Mouse (Mus musculus) lung, embryonic 14.5 days (tissue): ENCODE measurements around the gene Hoxa1. TPM values are rescaled to one million over a fixed set of nuclear protein-coding genes. Genes with fewer than 3 reads are reported as not detected.

Experiments used
- ATAC-seq: fragments of 200-750 bp; cut with Nextera tagmentation; 2 replicates; pipeline ENCODE4 v1.8.0; 2017; ENCODE audit warnings: mild to moderate bottlenecking, moderate TSS enrichment, moderate library complexity; ENCODE audit not compliant: insufficient read depth
- DNase-seq: peaks from one replicate; pipeline ENCODE4 v3.0.0-alpha.2; 2015
- H3K27ac ChIP-seq: fragments of 300-500 bp; sonication (generic); 2 replicates; pipeline ENCODE4 v1.5.1; 2014; ENCODE audit warnings: low read depth, mild to moderate bottlenecking, moderate library complexity
- H3K27me3 ChIP-seq: fragments of 300-500 bp; sonication (generic); 2 replicates; pipeline ENCODE4 v1.6.1; 2014; ENCODE audit warnings: low read length, control low read depth; ENCODE audit not compliant: insufficient read depth
- H3K36me3 ChIP-seq: fragments of 300-500 bp; sonication (generic); 2 replicates; pipeline ENCODE4 v1.6.1; 2014; ENCODE audit warnings: control low read depth; ENCODE audit not compliant: insufficient read depth
- H3K4me1 ChIP-seq: fragments of 300-500 bp; sonication (generic); 2 replicates; pipeline ENCODE4 v1.6.1; 2014; ENCODE audit warnings: antibody characterized with exemption, control low read depth; ENCODE audit not compliant: insufficient read depth
- H3K4me2 ChIP-seq: fragments of 300-500 bp; sonication (generic); 2 replicates; pipeline ENCODE4 v1.6.1; 2014; ENCODE audit warnings: mild to moderate bottlenecking
- H3K4me3 ChIP-seq: fragments of 300-500 bp; sonication (generic); 2 replicates; pipeline ENCODE4 v1.5.1; 2014; ENCODE audit warnings: low read depth, low read length
- H3K9ac ChIP-seq: fragments of 300-500 bp; sonication (generic); 2 replicates; pipeline ENCODE4 v1.6.1; 2014
- H3K9me3 ChIP-seq: fragments of 300-500 bp; sonication (generic); 2 replicates; pipeline ENCODE4 v1.6.1; 2016; ENCODE audit warnings: low read depth, low read length, control low read depth
- CTCF ChIP-seq: IDR thresholded peaks from 2 replicates; pipeline ENCODE4 v1.5.1; 2016; ENCODE audit warnings: antibody characterized with exemption, low read depth
- WGBS: fragments of 180-500 bp; shearing (Covaris S2); extraction: QIAGEN DNeasy Blood & Tissue Kit; methylation state at CpG from one replicate; pipeline ENCODE4 v1.1.7; 2014; 5-methylcytosine and 5-hydroxymethylcytosine counted together
- polyA plus RNA-seq: library from polyadenylated mRNA; unstranded; fragments of >200 nt; fragmentation: Nextera tagmentation; extraction: Ambion mirVana; gene quantifications from 2 replicates; pipeline ENCODE4 v1.2.1, GENCODE M21; 2014

The Hoxa1 gene
- polyA plus RNA-seq, 1 experiment from 2014 or later, result 1.8 TPM

GRCm38 (mm10) chr6:52118903-52119635 is 39.0 kb downstream of the Hoxa1 start:
- DNase-seq (no peak), ATAC-seq (no peak)
- H3K27me3 ChIP-seq, result peaks cover 3% of the 10 kb centered on the region; the same call in 1 of the 2 replicates
- no peak overlapping the region for H3K4me2 ChIP-seq
- H3K9ac ChIP-seq, result no peak overlapping the region
- no peaks in the 10 kb centered on the region for H3K36me3 ChIP-seq
- WGBS, result 15% methylated on average over 6 of the region's 6 CpGs
- H3K4me1 ChIP-seq, result 0 out of 2 replicates have a peak, but pooled peaks cover 8% of the 10 kb centered on the region
- H3K4me3 ChIP-seq, result no peak overlapping the region
- TF ChIP-seq CTCF, result no peak
- no peak overlapping the region for H3K27ac ChIP-seq
- no peaks in the 10 kb centered on the region for H3K9me3 ChIP-seq

- H3K36me3 ChIP-seq, result no peaks in the 10 kb centered on the region
- 17% methylated on average over 5 of the region's 5 CpGs for WGBS
- no peak for TF ChIP-seq CTCF
- DNase-seq, result no peak
- H3K9me3 ChIP-seq, result no peaks in the 10 kb centered on the region
- H3K27ac ChIP-seq, result no peak overlapping the region
- 0 out of 2 replicates have a peak, but pooled peaks cover 8% of the 10 kb centered on the region for H3K4me1 ChIP-seq
- ATAC-seq, result no peak
- H3K27me3 ChIP-seq, result peaks cover 6% of the 10 kb centered on the region
- no peak overlapping the region for H3K9ac ChIP-seq
- peak overlapping the region; percentile 33 for H3K4me2 ChIP-seq
- H3K4me3 ChIP-seq, result no peak overlapping the region
Observed at GRCm38 (mm10) chr6:52115899-52116298, 42.2 kb downstream of the Hoxa1 start.

- Histone ChIP-seq H3K27me3 (peaks cover 6% of the 10 kb centered on the region), H3K9me3 (no peaks in the 10 kb centered on the region), H3K4me1 (0 out of 2 replicates have a peak, but pooled peaks cover 8% of the 10 kb centered on the region), H3K9ac (no peak overlapping the region), H3K4me3 (no peak overlapping the region), H3K27ac (no peak overlapping the region), H3K4me2 (no peak overlapping the region), H3K36me3 (no peaks in the 10 kb centered on the region)
- ATAC-seq (no peak), DNase-seq (no peak)
- 42% methylated on average over 4 of the region's 4 CpGs for WGBS
- TF ChIP-seq CTCF, result no peak
Observed at GRCm38 (mm10) chr6:52111846-52112245, 46.3 kb downstream of the Hoxa1 start.

- Histone ChIP-seq H3K9me3 (no peaks in the 10 kb centered on the region), H3K36me3 (no peaks in the 10 kb centered on the region), H3K4me1 (no peaks in the 10 kb centered on the region), H3K9ac (no peak overlapping the region), H3K27me3 (peaks cover 3% of the 10 kb centered on the region; the same call in 1 of the 2 replicates), H3K27ac (no peak overlapping the region), H3K4me2 (no peak overlapping the region), H3K4me3 (no peak overlapping the region)
- WGBS, result 81% methylated on average over 3 of the region's 3 CpGs
- DNase-seq (no peak), ATAC-seq (no peak)
- 0 out of 2 replicates have a peak, but pooled peaks have one; percentile 12 for TF ChIP-seq CTCF
Observed at GRCm38 (mm10) chr6:52107400-52107799, 50.7 kb downstream of the Hoxa1 start.

- no peak overlapping the region for H3K9ac ChIP-seq
- H3K9me3 ChIP-seq, result no peaks in the 10 kb centered on the region
- no peaks in the 10 kb centered on the region for H3K4me1 ChIP-seq
- no peak overlapping the region for H3K4me3 ChIP-seq
- H3K27me3 ChIP-seq, result no peaks in the 10 kb centered on the region; the same call in 1 of the 2 replicates
- H3K4me2 ChIP-seq, result no peak overlapping the region
- DNase-seq (no peak), ATAC-seq (no peak)
- no peak for TF ChIP-seq CTCF
- H3K27ac ChIP-seq, result no peak overlapping the region
- H3K36me3 ChIP-seq, result no peaks in the 10 kb centered on the region
- WGBS, result 40% methylated on average over 3 of the region's 3 CpGs
Observed at GRCm38 (mm10) chr6:52106716-52107115, 51.4 kb downstream of the Hoxa1 start.

- Histone ChIP-seq H3K27ac (no peak overlapping the region), H3K36me3 (no peaks in the 10 kb centered on the region), H3K4me1 (no peaks in the 10 kb centered on the region), H3K27me3 (no peaks in the 10 kb centered on the region), H3K4me2 (no peak overlapping the region), H3K9me3 (no peaks in the 10 kb centered on the region), H3K9ac (no peak overlapping the region), H3K4me3 (no peak overlapping the region)
- WGBS, result 22% methylated on average over 3 of the region's 3 CpGs
- TF ChIP-seq CTCF, result no peak
- DNase-seq (no peak), ATAC-seq (no peak)
Observed at GRCm38 (mm10) chr6:52106178-52106577, 51.9 kb downstream of the Hoxa1 start.

Other genes starting within 250 kb of the Hoxa1 start
- gene Skap2, start 145.8 kb downstream of the Hoxa1 start, polyA plus RNA-seq, result 61.2 and 67.4 TPM in 2 replicates
- gene Hoxa2, start 6.5 kb upstream of the Hoxa1 start, polyA plus RNA-seq, result 14.4 and 15.2 TPM in 2 replicates
- gene 5730596B20Rik, start 19.2 kb upstream of the Hoxa1 start, polyA plus RNA-seq, result 2.3 and 2.6 TPM in 2 replicates
- 7.0 and 7.7 TPM in 2 replicates for gene Hoxa4, start 33.4 kb upstream of the Hoxa1 start, polyA plus RNA-seq
- 58.3 and 58.5 TPM in 2 replicates for gene Hoxa5, start 46.3 kb upstream of the Hoxa1 start, polyA plus RNA-seq
- 4.0 and 5.1 TPM in 2 replicates for gene Hoxa6, start 50.4 kb upstream of the Hoxa1 start, polyA plus RNA-seq
- gene Hoxa3, start 55.0 kb upstream of the Hoxa1 start, polyA plus RNA-seq, result 10.3 and 11.3 TPM in 2 replicates
- not detected in 2 replicates for gene Gm28308, start 55.0 kb upstream of the Hoxa1 start, polyA plus RNA-seq
- gene Hoxa7, start 63.5 kb upstream of the Hoxa1 start, polyA plus RNA-seq, result 5.8 and 7.4 TPM in 2 replicates
- gene Hoxa9, start 72.8 kb upstream of the Hoxa1 start, polyA plus RNA-seq, result 0.19 TPM in 1 of 2 replicates, not detected in the other
- gene Hoxa10, start 82.5 kb upstream of the Hoxa1 start, polyA plus RNA-seq, result not detected in 2 replicates
- not detected in 2 replicates for gene Hoxa11, start 87.5 kb upstream of the Hoxa1 start, polyA plus RNA-seq
- not detected in 2 replicates for gene Hoxa13, start 102.6 kb upstream of the Hoxa1 start, polyA plus RNA-seq
- not detected in 2 replicates for gene Evx1, start 155.2 kb upstream of the Hoxa1 start, polyA plus RNA-seq